Mouse (Mus musculus): ENCODE measurements at regions not wholly inside any gene's neighbourhood (a gene's known extent, or its start where the extent isn't known, plus 50 kb on each side); places are given as distances from the start of the nearest gene placed in this dataset.

DNA sequence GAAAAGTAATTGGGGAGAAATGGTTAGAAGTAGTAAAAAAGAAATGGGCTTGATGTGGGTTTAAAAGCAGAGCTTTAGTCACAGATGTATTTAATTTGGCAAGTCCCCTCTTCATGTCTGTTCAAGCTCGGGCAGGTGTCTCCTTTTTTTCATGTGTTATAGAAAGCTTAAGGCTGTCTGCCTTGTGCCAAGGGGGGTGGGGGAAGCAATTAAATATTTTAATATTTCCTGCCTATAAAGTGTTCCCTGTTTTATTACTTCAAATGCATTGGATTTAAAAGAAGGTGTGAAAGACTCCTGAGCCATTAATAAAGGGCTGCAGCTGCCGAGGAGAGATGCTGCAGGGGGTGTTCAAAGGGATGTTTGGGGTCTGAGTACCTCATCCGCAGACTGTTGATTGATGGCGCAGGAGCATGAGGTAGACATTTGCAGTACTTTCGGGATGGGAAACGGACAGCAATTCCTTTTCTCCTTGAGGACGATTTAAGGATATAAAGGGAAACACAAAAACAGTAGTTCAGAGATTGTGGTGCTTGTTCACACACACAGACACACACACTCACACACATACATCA is 127.7 kb downstream of the Dusp6 start:
- TF ChIP-seq CTCF (IDR thresholded peaks at IDR 0.05; ENCODE audit: low read depth, low read length) (no peak), TAL1 (conservative IDR thresholded peaks at IDR 0.05; ENCODE audit: low read depth, low read length) (no peak), GATA1 (IDR thresholded peaks at IDR 0.05; ENCODE audit: borderline replicate concordance, low read length) (no peak)
